Mouse (Mus musculus) kidney, adult 8-10 months (tissue): ENCODE data around the gene Hist1h2af.

Experiments used
- DNase-seq, 2 experiments: peaks; one replicate each; pipeline ENCODE4 v3.0.0; 2022

Gene Hist1h2af

DNA sequence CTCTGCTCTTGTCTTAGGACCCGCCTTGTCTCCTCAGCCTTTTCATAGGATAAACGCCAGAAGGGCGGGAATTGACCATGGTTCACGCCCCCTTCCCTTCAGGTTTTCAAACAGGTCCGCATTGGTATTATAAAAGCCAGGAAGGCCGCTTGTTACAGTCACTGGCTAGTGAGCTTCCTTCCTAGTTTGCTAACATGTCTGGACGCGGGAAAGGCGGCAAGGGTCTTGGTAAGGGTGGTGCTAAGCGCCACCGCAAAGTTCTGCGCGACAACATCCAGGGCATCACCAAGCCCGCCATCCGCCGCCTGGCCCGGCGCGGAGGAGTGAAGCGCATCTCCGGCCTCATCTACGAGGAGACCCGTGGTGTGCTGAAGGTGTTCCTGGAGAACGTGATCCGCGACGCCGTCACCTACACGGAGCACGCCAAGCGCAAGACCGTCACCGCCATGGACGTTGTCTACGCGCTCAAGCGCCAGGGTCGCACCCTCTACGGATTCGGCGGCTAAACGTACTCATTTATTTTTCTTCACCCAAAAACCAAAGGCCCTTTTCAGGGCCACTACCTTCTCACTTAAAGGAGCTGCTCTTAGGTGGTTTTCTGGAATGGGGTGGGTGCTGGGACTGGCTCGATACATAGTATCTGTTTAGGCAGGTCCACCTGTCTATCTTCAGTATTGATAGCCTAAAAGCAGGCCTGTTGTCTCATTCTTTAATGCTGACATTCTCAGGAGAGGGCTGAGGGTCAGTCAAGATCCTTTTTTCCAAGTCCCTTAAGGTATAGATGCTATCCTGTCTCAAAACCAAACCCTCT, 47.9 kb downstream of the Hist1h2af start, which contains the start of gene Hist1h4d:
TSS of gene Hist1h4d (plus strand) at position 191 of the 811 bp plus-strand sequence.
- peak; percentile 95 to 96 for DNase-seq

GRCm38 (mm10) chr13:23582219-23583056, 48.7 kb downstream of the Hist1h2af start:
- no peak for DNase-seq

GRCm38 (mm10) chr13:23583387-23584068, 49.8 kb downstream of the Hist1h2af start:
- no peak for DNase-seq
